Mouse (Mus musculus) testis, postnatal 10 days (tissue): ENCODE results near the gene Fam228b.
"Not testable (repeated sequence)": the region's sequence is repeated elsewhere in the genome, so short reads cannot be mapped to it uniquely, and the experiment has no call there.

ENCODE experiments used
- DNase-seq: peaks from one replicate; pipeline ENCODE4 v3.0.0; 2021; ENCODE audit warnings: low spot score

Gene Fam228b

GRCm38 (mm10) chr12:4768492-4769332 lies at the start of gene Fam228b, which contains the start of gene Pfn4:
Gene Fam228b (minus strand): TSS chr12:4769267.
Gene Pfn4 (plus strand): TSS chr12:4769022.
- peak; percentile 97 for DNase-seq

DNA sequence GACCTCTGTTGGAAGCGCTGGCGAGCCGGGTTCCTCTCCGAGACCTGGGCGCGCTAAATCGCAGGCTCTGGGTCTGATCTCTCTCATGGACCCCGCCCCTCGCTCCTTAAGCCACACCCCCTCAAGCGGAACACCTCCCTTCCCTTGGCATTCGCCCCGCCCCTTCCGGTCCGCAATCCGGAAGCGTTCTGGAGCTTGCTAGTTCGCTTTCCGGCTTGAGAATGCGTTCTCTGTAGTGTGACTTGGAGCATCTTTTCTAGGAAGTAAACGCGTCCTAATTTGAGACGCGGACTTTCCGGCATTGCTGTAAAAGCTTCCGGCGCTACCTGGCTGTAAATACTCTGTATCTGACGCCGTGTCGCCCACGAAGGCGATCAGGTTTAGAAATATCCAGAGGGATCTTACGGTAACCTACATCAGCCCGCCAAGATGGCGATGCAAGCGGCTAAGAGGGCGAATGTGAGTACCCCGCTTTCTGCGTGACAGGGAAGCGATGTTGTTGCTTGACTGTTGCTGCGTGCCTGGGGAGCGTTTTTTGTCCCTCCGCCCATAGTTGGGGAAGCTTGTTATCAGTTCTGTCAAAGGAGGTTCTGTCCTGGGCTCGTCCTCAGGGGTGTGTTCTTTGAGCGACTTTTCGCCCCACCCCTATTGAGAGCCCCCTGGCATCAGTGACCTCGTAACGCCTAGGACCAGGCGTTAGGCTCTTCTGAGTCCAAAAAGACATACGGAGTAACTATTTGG lies 48.5 kb upstream of the Fam228b start, which contains the start of gene Sf3b6:
Gene Sf3b6, plus strand, starts transcription at position 184 of the 741 bp plus-strand sequence.
- DNase-seq = peak; percentile 100

DNA sequence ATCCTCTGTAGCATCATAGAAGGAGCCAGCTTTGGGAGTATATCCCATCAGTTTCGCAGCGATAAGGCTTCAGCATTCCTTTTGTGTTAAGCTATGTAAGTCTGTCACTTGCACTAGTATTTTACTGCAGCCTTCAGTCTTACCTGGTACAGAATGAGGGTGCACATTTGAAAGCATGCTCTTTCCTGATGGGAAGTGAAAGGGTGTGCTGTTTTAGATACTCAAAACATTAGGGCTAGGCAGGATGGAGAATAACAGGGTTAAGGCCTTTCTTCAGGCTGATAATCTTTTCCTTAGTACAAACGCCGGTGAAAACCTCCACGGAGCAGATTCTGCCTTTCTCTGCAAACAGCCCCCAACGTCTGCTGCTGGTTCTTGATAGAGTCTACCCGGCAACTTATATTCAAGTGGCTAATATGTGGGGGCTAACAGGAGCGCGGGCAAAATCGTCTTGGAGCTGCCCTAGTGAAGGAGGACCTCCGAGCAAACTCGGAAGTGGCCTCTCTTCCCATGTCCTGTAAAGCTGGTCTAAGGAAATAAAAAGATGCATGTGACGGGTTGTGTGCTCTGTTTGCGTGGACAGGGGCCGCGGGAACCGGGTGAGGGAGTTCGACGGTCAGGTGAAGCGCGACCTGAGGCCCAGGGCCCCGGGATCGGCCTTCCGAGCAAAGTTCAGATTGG lies 47.8 kb upstream of the Fam228b start:
- DNase-seq = no peak

DNA sequence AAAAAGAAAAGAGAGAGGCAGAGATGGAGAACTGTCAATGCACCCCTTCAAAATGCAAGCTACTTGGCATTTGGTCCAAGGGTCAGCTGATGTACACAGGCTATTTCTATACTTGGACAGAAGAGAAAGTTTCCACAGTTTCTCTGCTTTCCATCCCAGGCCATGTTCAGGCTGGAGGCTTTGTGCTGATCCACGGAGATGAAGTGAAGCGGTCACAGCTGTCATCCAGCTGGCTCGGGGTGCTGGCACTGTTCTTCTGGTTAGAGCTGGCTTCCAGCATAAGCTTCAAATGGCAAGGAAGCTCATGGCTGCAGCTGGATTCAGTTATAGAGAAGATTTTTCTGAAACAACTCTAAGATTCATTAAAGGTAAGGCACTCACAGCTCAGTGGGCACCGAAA lies 44.6 kb upstream of the Fam228b start:
- no peak for DNase-seq

DNA sequence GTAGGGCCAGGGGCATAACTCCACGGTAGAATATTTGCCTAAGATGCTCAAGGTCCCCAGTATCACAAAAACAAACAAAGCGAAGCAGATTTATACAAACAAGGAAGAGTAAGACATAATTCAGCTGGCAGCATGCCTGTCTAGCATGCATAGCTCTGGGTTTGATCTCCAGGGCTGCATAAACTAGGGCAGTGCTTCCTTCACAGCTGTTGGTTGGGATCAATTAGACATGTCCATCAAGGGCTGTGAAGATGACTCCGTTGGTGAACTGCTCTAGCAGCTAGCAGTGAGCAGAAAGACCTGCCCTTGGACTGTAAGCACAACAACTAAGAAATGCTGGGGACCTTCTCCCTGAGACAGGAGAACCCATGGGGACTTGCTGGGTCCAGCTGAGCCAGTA lies 42.6 kb upstream of the Fam228b start:
- DNase-seq = no peak

GRCm38 (mm10) chr12:4811036-4811435 lies 42.0 kb upstream of the Fam228b start:
- DNase-seq = no peak

GRCm38 (mm10) chr12:4797471-4797870 lies 28.4 kb upstream of the Fam228b start:
- DNase-seq = not testable (repeated sequence)

DNA sequence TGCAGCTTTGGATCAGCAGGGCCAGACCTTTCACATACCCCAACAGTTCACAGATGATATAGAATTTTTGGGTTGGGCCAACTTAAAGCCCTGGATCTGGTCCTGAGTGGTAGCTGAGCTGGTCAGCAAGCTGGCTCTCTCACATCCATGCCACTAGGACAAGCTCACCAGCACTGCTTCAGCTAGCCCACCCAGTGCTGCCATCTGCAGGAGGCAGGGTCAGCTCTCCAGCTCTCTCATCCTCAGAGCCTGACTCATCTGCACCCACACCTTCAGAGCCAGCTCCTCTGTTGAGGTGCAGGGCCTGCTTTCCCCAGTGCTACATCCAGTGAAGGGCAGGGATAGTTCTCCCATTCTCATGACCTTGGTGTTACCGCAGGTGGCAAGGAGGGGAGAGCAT lies 24.7 kb upstream of the Fam228b start:
- DNase-seq = peak; percentile 56

DNA sequence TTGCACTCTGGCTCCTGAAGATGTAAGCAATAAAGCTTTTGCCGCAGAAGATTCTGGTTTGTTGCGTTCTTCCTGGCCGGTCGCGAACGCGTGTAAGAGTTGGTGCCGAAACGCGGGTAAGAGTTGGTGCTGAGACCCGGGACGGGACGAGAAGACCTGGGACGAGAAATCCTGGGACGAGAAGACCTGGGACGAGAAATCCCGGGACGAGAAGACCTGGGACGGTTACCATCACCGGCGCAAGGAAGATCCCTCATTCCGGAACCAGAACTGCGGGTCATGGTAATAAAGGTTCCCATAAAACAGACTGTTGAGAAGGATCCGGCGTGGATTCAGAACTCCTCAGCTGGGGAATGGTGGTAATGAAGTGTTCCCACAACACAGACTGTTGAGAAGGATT lies 19.1 kb upstream of the Fam228b start:
- not testable (repeated sequence) for DNase-seq

- DNase-seq = no peak
Measured at GRCm38 (mm10) chr12:4784466-4784865, 15.4 kb upstream of the Fam228b start.

DNA sequence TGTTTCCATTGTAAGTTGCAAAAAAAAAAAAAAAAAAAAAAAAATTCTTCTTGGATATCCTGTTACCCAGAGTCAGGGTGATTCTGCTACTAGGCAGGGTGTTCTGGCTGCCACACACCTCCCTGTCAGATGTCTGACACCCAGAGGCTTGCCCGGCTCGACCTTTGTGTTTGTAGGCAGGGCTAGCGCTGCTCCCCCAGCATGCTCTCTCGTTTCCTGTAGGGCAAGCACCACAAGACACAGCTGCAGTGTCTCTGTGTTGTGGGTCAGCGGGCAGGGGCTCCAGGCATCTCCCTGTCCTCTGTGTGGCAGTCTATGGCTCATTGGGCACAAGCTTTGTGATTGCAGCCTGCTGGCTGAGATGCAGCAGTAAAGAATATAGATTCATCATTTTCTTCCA lies 14.5 kb upstream of the Fam228b start:
- DNase-seq = no peak

DNA sequence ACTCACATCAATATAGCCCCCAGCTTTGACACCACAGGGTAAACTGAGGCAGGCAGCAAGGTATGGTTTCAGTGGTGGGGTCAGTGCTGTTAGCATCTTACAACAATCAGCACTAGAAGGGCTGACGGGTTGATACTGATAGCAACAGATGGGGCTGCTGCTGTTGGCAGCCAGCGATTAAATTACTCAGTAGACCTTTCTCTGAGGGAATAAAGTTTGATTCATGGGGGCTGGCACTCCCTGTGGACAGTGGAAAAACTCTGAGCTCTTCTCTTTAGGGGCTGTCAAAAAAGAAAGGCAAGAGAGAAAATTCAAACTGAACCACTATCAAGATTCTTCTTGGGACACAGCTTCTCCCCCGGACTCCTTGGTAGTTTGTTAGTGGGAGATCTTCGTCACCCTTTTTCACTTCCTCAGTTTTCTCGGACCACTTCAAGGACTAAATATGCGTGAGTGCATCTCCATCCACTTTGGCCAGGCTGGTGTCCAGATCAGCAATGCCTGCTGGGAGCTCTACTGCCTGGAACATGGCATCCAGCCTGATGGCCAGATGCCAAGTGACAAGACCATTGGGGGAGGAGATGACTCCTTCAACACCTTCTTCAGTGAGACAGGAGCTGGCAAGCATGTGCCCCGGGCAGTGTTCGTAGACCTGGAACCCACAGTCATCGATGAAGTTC lies 12.8 kb upstream of the Fam228b start:
- DNase-seq = not testable (repeated sequence)

GRCm38 (mm10) chr12:4781270-4781669 lies 12.2 kb upstream of the Fam228b start:
- no peak for DNase-seq

DNA sequence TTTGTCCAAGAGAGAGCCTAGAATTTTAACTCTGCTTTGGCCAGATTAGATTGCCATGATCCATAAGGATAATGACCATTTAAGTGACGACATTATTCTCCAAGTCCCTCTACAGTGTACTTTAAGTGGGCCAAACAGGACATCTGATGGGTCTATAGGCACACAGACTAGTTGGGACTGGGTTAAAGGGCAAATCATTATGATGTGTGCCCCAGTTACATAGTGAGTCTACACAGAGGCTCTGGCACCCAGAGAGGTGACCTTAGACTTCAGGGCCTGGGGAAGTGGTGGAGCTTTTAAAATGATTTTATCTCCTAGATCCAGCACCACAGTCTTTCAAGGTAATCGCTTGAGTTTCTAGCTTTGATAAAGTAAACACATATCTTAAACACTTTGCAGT lies 11.2 kb upstream of the Fam228b start:
- no peak for DNase-seq

- no peak for DNase-seq
Measured at GRCm38 (mm10) chr12:4777734-4778133, 8.7 kb upstream of the Fam228b start.

- DNase-seq = no peak
Measured at GRCm38 (mm10) chr12:4775588-4775949, 6.5 kb upstream of the Fam228b start.

DNA sequence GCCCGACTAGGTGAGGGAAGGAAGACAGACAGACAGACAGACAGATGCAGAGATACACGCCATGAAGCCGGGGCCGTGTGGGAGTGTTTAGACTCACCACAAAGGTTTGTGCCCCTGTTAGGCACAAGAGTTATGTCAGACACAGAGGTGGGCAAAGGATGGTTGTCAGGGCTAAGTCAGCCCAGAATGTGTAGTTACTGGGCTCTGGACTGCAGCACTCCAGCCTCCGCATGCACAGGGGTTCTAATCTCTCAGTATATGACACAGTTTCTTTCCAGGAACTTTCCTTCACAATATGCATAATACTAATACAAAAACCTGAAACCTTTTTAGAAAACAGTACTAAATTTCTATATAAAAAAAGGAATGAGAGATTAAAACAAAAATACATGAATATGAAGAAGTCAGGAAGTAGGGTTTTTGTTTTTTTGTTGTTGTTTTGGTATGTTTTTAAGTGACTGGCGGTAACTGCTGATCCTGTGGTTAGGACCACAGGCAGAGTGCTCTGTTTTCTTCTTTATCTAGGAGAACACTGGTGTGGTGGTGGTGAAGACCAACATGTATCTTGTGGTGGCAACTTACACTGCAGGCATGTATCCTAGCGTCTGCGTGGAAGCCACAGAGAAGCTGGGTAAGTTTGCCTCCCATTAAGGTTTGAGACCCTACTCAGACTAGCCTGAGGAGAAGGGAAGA lies 6.0 kb upstream of the Fam228b start:
- no peak for DNase-seq

DNA sequence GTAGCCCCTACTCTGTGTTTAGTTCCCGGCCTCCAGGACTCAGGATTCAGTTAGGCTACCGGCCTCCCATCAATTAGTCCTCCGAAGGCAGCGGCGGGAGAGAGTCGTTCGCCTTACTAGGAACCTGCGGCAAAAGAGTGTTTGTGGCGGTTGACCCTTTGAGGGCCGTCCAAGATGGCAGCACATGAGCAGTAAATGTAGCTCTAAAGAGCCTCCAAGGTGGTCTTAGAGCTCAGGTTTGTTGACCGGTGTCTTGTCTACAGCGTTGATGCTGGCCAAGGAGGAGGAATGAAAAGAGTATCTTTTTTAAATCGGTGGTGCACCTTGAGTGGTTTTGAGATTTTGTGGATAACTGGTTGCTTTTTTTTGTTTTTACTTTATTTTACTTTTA lies 261 bp upstream of the Fam228b start:
- DNase-seq = no peak

DNA sequence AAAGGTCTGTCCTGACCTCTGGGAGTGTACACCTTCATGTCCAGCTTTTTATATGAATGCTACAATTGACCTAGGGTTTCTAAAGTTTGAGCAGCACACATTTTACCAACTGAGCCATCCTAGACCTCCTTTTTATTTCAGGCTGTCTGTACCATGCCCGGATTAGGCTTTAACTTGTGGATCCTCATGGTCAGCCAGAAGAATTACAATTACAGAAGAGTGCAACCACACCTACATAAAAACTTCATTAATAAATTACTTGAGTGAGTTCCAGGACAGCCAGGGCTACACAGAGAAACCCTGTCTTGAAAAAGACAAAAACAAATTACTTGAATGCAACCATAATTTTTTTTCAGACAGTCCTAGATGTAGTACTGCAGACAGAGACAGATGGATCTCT lies 12.0 kb downstream of the Fam228b start:
- DNase-seq = no peak

GRCm38 (mm10) chr12:4754451-4754850 lies 14.6 kb downstream of the Fam228b start:
- DNase-seq = not testable (repeated sequence)

DNA sequence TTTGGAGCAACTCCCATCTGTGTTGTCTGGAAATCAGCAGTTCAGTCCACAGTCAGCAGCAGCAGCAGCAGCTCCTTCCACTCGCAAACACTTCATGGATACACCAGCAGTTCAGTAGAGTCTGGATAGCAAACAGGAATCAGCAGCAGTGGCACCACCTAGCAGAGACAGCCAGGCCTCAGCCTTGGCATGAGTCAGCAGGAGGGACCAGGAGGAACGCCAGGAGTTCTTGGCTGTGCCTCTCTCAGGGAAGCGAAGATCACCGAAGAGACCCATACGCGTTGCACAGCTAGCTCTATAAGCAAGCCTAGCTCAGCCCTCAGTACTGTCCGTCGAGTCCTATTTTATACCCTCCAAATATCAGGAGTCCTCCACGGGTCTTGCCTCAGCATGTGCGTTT lies 24.6 kb downstream of the Fam228b start:
- no peak for DNase-seq
